Mouse (Mus musculus) adipocyte (in vitro differentiated cells): ENCODE measurements at regions not wholly inside any gene's neighbourhood (a gene's known extent, or its start where the extent isn't known, plus 50 kb on each side); places are given as distances from the start of the nearest gene placed in this dataset.

Experiments used
- DNase-seq: peaks from one replicate; pipeline ENCODE4 v3.0.0-alpha.2; 2016; ENCODE audit warnings: low spot score

GRCm38 (mm10) chr19:29194066-29194830, 57.4 kb upstream of the Jak2 start:
- no peak for DNase-seq

- DNase-seq = no peak
Observed at GRCm38 (mm10) chr19:29196186-29196585, 55.4 kb upstream of the Jak2 start.

GRCm38 (mm10) chr19:29198636-29199035, 53.0 kb upstream of the Jak2 start:
- no peak for DNase-seq

- DNase-seq = no peak
Observed at GRCm38 (mm10) chr19:29199117-29199823, 52.4 kb upstream of the Jak2 start.

GRCm38 (mm10) chr19:29201674-29202073, 50.0 kb upstream of the Jak2 start:
- peak; percentile 52 for DNase-seq
